Mouse (Mus musculus): ENCODE results near the gene Gng7.

DNA sequence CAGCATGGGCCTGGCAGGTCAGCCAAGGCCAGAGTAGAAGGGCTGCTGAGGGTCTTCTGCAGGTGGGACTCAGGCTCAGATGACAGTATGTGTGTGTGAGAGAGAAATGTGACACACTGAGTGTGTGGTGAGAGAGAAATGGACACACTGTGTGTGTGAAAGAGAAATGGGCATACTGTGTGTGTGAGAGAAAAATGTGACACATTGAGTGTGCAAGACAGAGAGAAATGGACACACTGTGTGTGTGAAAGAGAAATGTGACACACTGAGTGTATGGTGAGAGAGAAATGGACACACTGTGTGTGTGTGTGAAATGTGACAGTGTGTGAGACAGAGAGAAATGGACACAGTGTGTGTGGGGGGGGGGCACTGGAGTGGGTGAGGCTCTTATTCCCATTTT is 102.9 kb downstream of the Gng7 start:
- no peak for TF ChIP-seq EP300 (IDR thresholded peaks at IDR 0.05; ENCODE audit: insufficient read depth, low read depth, low read length)
- TF ChIP-seq POLR2A (IDR thresholded peaks at IDR 0.05; ENCODE audit: insufficient read depth, low read length): no peak
